Comparison of ENCODE assay signal across 8 mouse cellular contexts in genomic region chr9:42471214-42471613, GRCm38 (mm10). TPM values are rescaled to one million over a fixed set of nuclear protein-coding genes. Genes with fewer than 3 reads are reported as not detected.
DNase-seq lines count a peak whose midpoint lies in the region; ATAC-seq lines count a peak whose summit lies in the region.

No protein-coding gene starts in this region.

- H3K27me3 ChIP-seq in forebrain, embryonic 16.5 days (replicated peaks; ENCODE audit: control insufficient read depth, insufficient read depth, low read length) = no peaks in the 10 kb centered on the region
- H3K27me3 ChIP-seq in hindbrain, embryonic 12.5 days = no peaks in the 10 kb centered on the region
- no peaks in the 10 kb centered on the region for H3K27me3 ChIP-seq in limb, embryonic 15.5 days
- 0 out of 2 replicates have a peak, but pooled peaks cover 3% of the 10 kb centered on the region for H3K27me3 ChIP-seq in midbrain, embryonic 14.5 days (ENCODE audit: control insufficient read depth, insufficient read depth, low read length)

- H3K27ac ChIP-seq in forebrain, embryonic 16.5 days (ENCODE audit: low read length) = no peak overlapping the region
- H3K27ac ChIP-seq in hindbrain, embryonic 12.5 days = no peak overlapping the region
- H3K27ac ChIP-seq in limb, embryonic 15.5 days = no peak overlapping the region; the same call in 1 of the 2 replicates
- H3K27ac ChIP-seq in midbrain, embryonic 14.5 days (replicated peaks; ENCODE audit: low read depth, low read length) = no peak overlapping the region

- H3K4me3 ChIP-seq in forebrain, embryonic 16.5 days (replicated peaks; ENCODE audit: low read length) = peak overlapping the region; percentile 71
- H3K4me3 ChIP-seq in hindbrain, embryonic 12.5 days = peak overlapping the region; percentile 95
- H3K4me3 ChIP-seq in limb, embryonic 15.5 days = peak overlapping the region; percentile 88
- peak overlapping the region; percentile 99 for H3K4me3 ChIP-seq in midbrain, embryonic 14.5 days (replicated peaks; ENCODE audit: low read depth, low read length)

- no peak for ATAC-seq in forebrain, embryonic 16.5 days
- ATAC-seq in hindbrain, embryonic 12.5 days (ENCODE audit: low FRiP score) = no peak
- no peak for ATAC-seq in limb, embryonic 15.5 days (ENCODE audit: insufficient number of reproducible peaks, low FRiP score, low TSS enrichment, low read depth)
- no peak for ATAC-seq in midbrain, embryonic 14.5 days (ENCODE audit: low FRiP score, low TSS enrichment)

- no peaks in the 10 kb centered on the region for H3K36me3 ChIP-seq in forebrain, embryonic 16.5 days (ENCODE audit: control insufficient read depth, insufficient read depth)
- 0 out of 2 replicates have a peak, but pooled peaks cover 3% of the 10 kb centered on the region for H3K36me3 ChIP-seq in hindbrain, embryonic 12.5 days
- peaks cover 5% of the 10 kb centered on the region; the same call in 1 of the 2 replicates for H3K36me3 ChIP-seq in limb, embryonic 15.5 days
- H3K36me3 ChIP-seq in midbrain, embryonic 14.5 days (ENCODE audit: control insufficient read depth, insufficient read depth, low read length) = peaks cover 4% of the 10 kb centered on the region; the same call in 1 of the 2 replicates

- peak; percentile 86 for DNase-seq in ovary, adult 18-20 months (ENCODE audit: low spot score)
- no peak for DNase-seq in ovary, postnatal 10 days (ENCODE audit: low spot score)
- DNase-seq in adrenal gland, postnatal 25 days = peak; percentile 60
- peak; percentile 13 for DNase-seq in midbrain, embryonic 14.5 days
- no peak for DNase-seq in yolk sac, embryonic 10.5 days (ENCODE audit: low spot score)

- 35% methylated on average over 4 of the region's 4 CpGs for WGBS in forebrain, embryonic 16.5 days
- WGBS in hindbrain, embryonic 12.5 days = 55% methylated on average over 4 of the region's 4 CpGs
- 41% methylated on average over 4 of the region's 4 CpGs for WGBS in limb, embryonic 15.5 days
- 36% methylated on average over 4 of the region's 4 CpGs for WGBS in midbrain, embryonic 14.5 days

- H3K9ac ChIP-seq in forebrain, embryonic 16.5 days (replicated peaks; ENCODE audit: low read depth, low read length) = peak overlapping the region; percentile 85
- peak overlapping the region; percentile 94 for H3K9ac ChIP-seq in hindbrain, embryonic 12.5 days
- peak overlapping the region; percentile 83 for H3K9ac ChIP-seq in limb, embryonic 15.5 days
- peak overlapping the region; percentile 91 for H3K9ac ChIP-seq in midbrain, embryonic 14.5 days (replicated peaks; ENCODE audit: low read length)

- peaks cover 20% of the 10 kb centered on the region for H3K4me1 ChIP-seq in forebrain, embryonic 16.5 days (replicated peaks; ENCODE audit: control insufficient read depth, insufficient read depth, low read length)
- H3K4me1 ChIP-seq in hindbrain, embryonic 12.5 days = peaks cover 14% of the 10 kb centered on the region
- H3K4me1 ChIP-seq in limb, embryonic 15.5 days = peaks cover 10% of the 10 kb centered on the region
- H3K4me1 ChIP-seq in midbrain, embryonic 14.5 days (ENCODE audit: control insufficient read depth, insufficient read depth, low read length) = peaks cover 16% of the 10 kb centered on the region

- H3K9me3 ChIP-seq in forebrain, embryonic 16.5 days (ENCODE audit: control insufficient read depth, low read length) = no peaks in the 10 kb centered on the region
- no peaks in the 10 kb centered on the region for H3K9me3 ChIP-seq in hindbrain, embryonic 12.5 days (replicated peaks)
- no peaks in the 10 kb centered on the region for H3K9me3 ChIP-seq in limb, embryonic 15.5 days
- no peaks in the 10 kb centered on the region for H3K9me3 ChIP-seq in midbrain, embryonic 14.5 days (ENCODE audit: control insufficient read depth, low read length)

- peak overlapping the region; percentile 78 for H3K4me2 ChIP-seq in forebrain, embryonic 16.5 days (ENCODE audit: low read length)
- H3K4me2 ChIP-seq in hindbrain, embryonic 12.5 days (replicated peaks) = peak overlapping the region; percentile 91
- H3K4me2 ChIP-seq in limb, embryonic 15.5 days = peak overlapping the region; percentile 77
- peak overlapping the region; percentile 92 for H3K4me2 ChIP-seq in midbrain, embryonic 14.5 days (ENCODE audit: low read length)

RNA-seq across cellular contexts. Expression of gene Tbcel, which starts 36.4 kb away (rescaled TPM):
- total RNA-seq in adrenal gland, postnatal 25 days (2021) = 58.0 and 90.5 TPM in 2 replicates
- polyA plus RNA-seq in forebrain, embryonic 16.5 days (2015; fragmentation: Nextera tagmentation; extraction: Ambion mirVana) = 5.0 and 5.5 TPM in 2 replicates
- polyA plus RNA-seq in hindbrain, embryonic 12.5 days (2016; fragmentation: Nextera tagmentation; extraction: Ambion mirVana) = 6.0 and 6.1 TPM in 2 replicates
- polyA plus RNA-seq in limb, embryonic 15.5 days (2015; fragmentation: Nextera tagmentation; extraction: Ambion mirVana) = 3.3 and 3.8 TPM in 2 replicates
- polyA plus RNA-seq in midbrain, embryonic 14.5 days (2014; fragmentation: Nextera tagmentation; extraction: Ambion mirVana) = 6.6 and 7.2 TPM in 2 replicates

Comparison
In these comparisons a context has a peak if more than half of its experiments do, and no peak if none do; other contexts are left out.
1. DNase-seq: peak in ovary, adult 18-20 months (single experiment), adrenal gland, postnatal 25 days (single experiment) and midbrain, embryonic 14.5 days (single experiment); none in ovary, postnatal 10 days (single experiment) and yolk sac, embryonic 10.5 days (single experiment).
2. Peak in every context shown above with its lines, with median percentiles within 50 percentile points of each other: H3K4me2 ChIP-seq, H3K4me3 ChIP-seq and H3K9ac ChIP-seq.